Mouse (Mus musculus) liver, embryonic 14.5 days (tissue): ENCODE results near the gene Nrbf2. TPM values are rescaled to one million over a fixed set of nuclear protein-coding genes. Genes with fewer than 3 reads are reported as not detected.

Source experiments
- ATAC-seq: fragments of 200-750 bp; cut with Nextera tagmentation; 2 replicates; pipeline ENCODE4 v1.8.0; 2017; ENCODE audit warnings: moderate number of reproducible peaks, mild to moderate bottlenecking, moderate library complexity; ENCODE audit not compliant: insufficient read depth
- DNase-seq, 3 experiments: peaks; one replicate each; pipeline ENCODE4 v3.0.0-alpha.2; 2012 to 2013; ENCODE audit warnings: low read depth in 3 of 3, low spot score in 3 of 3
- H3K27ac ChIP-seq: fragments of 300-500 bp; sonication (generic); 2 replicates; pipeline ENCODE4 v1.5.1; 2014; ENCODE audit warnings: moderate library complexity, mild to moderate bottlenecking, control low read depth, inconsistent platforms
- H3K27me3 ChIP-seq: fragments of 300-500 bp; sonication (generic); 2 replicates; pipeline ENCODE4 v1.6.1; 2014; ENCODE audit warnings: mild to moderate bottlenecking, low read length, moderate library complexity; ENCODE audit not compliant: control insufficient read depth, insufficient read depth
- H3K36me3 ChIP-seq: fragments of 300-500 bp; sonication (generic); replicated peaks from 2 replicates; pipeline ENCODE4 v1.6.1; 2014; ENCODE audit warnings: low read depth; ENCODE audit not compliant: control insufficient read depth, insufficient read depth
- H3K4me1 ChIP-seq, 2 experiments: fragments of 200-500 bp in 1 of 2; fragments of 300-500 bp in 1 of 2; sonication (generic) in 1 of 2; replicated peaks; 2 replicates each; pipeline ENCODE4 v1.6.1; 2012 to 2014; ENCODE audit warnings: antibody characterized with exemption in 1 of 2, inconsistent platforms in 1 of 2, low read length in 1 of 2; ENCODE audit not compliant: control insufficient read depth in 2 of 2, insufficient read depth in 2 of 2
- H3K4me2 ChIP-seq: fragments of 300-500 bp; sonication (generic); 2 replicates; pipeline ENCODE4 v1.6.1; 2014; ENCODE audit warnings: low read depth, mild to moderate bottlenecking, control low read depth, moderate library complexity
- H3K4me3 ChIP-seq, 2 experiments: fragments of 200-500 bp in 1 of 2; fragments of 300-500 bp in 1 of 2; sonication (generic) in 1 of 2; 2 replicates each; pipeline ENCODE4 v1.5.1; 2012 to 2014; ENCODE audit warnings: low read depth in 2 of 2, low read length in 2 of 2, mild to moderate bottlenecking in 2 of 2, control low read depth in 1 of 2, inconsistent platforms in 1 of 2, moderate library complexity in 1 of 2; ENCODE audit not compliant: insufficient read depth in 1 of 2
- H3K9ac ChIP-seq: fragments of 300-500 bp; sonication (generic); replicated peaks from 2 replicates; pipeline ENCODE4 v1.6.1; 2014; ENCODE audit warnings: mild to moderate bottlenecking, control low read depth, moderate library complexity
- H3K9me3 ChIP-seq: fragments of 300-500 bp; sonication (generic); 2 replicates; pipeline ENCODE4 v1.6.1; 2016; ENCODE audit warnings: low read length, mixed read lengths; ENCODE audit not compliant: control insufficient read depth
- CTCF ChIP-seq: IDR thresholded peaks from 2 replicates; pipeline ENCODE4 v1.5.1; 2016; ENCODE audit warnings: antibody characterized with exemption, low read depth, control low read depth
- EP300 ChIP-seq: IDR thresholded peaks from 2 replicates; pipeline ENCODE4 v1.6.1; 2016; ENCODE audit warnings: antibody characterized with exemption, low read depth
- WGBS: fragments of 180-500 bp; shearing (Covaris S2); extraction: QIAGEN DNeasy Blood & Tissue Kit; methylation state at CpG from one replicate; pipeline ENCODE4 v1.1.7; 2014; ENCODE audit not compliant: insufficient replicate concordance; 5-methylcytosine and 5-hydroxymethylcytosine counted together
- polyA plus RNA-seq, 2 experiments: library from polyadenylated mRNA; depleted of rRNA in 1 of 2; stranded (reverse) in 1 of 2; unstranded in 1 of 2; fragments of >200 nt; fragmentation: Nextera tagmentation in 1 of 2; extraction: Ambion mirVana in 1 of 2; gene quantifications; 2 replicates each; pipeline versions ENCODE4 v1.2.1 to v1.2.3; 2012 to 2014

Gene Nrbf2
- polyA plus RNA-seq, 2 experiments = 5.5 to 15.0 TPM

DNA sequence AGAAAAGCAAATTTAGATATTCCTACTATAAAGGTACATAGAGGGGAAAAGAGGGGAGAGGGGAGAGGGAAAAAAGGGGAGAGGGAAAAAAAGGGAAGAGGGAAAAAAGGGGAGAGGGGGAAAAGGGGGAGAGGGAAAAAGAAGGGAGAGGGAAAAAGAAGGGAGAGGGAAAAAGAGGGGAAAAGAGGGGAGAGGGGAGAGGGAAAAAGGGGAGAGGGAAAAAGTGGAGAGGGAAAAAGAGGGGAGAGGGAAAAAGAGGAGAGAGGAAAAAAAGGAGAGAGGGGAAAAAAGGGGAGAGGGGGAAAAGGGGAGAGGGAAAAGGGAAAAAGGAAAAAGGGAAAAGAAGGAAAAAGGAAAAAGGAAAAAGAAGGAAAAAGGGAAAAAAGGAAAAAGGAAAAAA, 9.2 kb downstream of the Nrbf2 start:
- H3K4me3 ChIP-seq = no peak overlapping the region
- H3K27ac ChIP-seq = no peak overlapping the region
- no peak for TF ChIP-seq EP300
- H3K9ac ChIP-seq = no peak overlapping the region
- no peaks in the 10 kb centered on the region for H3K4me1 ChIP-seq
- no peak overlapping the region for H3K4me2 ChIP-seq
- peaks cover 6% of the 10 kb centered on the region for H3K36me3 ChIP-seq
- ATAC-seq = no peak
- H3K27me3 ChIP-seq = no peaks in the 10 kb centered on the region
- no peak for DNase-seq
- no peaks in the 10 kb centered on the region for H3K9me3 ChIP-seq

DNA sequence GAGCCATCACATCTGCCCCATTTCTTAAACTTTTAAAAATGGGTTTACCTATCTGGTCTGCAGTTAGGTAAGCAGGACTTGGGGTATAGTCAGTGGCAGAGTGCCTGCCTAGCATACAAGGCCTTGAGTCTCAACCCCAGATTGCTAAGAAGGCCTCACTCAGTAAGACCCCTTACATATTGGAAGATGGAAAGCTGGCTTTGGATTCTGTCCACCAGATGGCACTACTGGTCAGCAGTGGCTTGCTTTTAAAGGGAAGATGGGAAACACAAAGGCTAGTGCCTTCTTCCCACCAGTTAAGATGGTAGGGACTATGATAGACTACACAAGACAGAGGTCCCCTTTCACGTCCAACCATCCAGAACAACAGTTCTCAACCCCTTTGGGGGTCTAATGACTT, 20.3 kb downstream of the Nrbf2 start:
- Histone ChIP-seq H3K4me2 (no peak overlapping the region), H3K36me3 (peaks cover 7% of the 10 kb centered on the region; the same call in 1 of the 2 replicates), H3K27me3 (no peaks in the 10 kb centered on the region), H3K4me1 (no peaks in the 10 kb centered on the region), H3K27ac (no peak overlapping the region), H3K9ac (no peak overlapping the region), H3K4me3 (no peak overlapping the region), H3K9me3 (no peaks in the 10 kb centered on the region)
- peak; percentile 74 for TF ChIP-seq CTCF
- no peak for TF ChIP-seq EP300
- no peak for ATAC-seq
- 25% methylated on average over 1 of the region's 1 CpGs for WGBS
- DNase-seq = peak in 1 of 3 experiments; percentile 9

DNA sequence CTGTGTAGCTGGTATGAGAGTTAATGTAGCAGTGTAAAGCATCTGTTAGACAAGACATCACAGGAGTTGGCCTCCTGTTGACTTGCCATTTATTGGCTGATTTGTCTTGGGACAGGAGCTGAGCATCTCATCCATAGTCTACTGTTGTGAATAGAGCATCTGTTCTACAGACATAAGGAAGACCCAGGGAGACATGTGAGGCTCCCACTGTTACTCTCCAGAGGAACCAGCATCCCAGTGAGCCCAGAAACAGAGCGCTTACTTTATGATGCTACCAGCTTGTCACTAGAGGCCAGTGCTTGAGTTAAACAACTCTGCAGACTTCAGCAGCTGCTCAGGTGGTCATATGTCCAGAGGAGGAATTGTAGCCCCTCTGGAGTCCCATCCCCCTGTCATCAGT, 32.0 kb downstream of the Nrbf2 start:
- no peak overlapping the region for H3K9ac ChIP-seq
- WGBS = 74% methylated on average over 1 of the region's 1 CpGs
- no peaks in the 10 kb centered on the region for H3K27me3 ChIP-seq
- H3K36me3 ChIP-seq = peaks cover 9% of the 10 kb centered on the region
- H3K4me1 ChIP-seq = no peaks in the 10 kb centered on the region
- no peak overlapping the region for H3K4me2 ChIP-seq
- no peak overlapping the region for H3K4me3 ChIP-seq
- no peak for DNase-seq
- H3K27ac ChIP-seq = no peak overlapping the region
- no peak for ATAC-seq
- H3K9me3 ChIP-seq = no peaks in the 10 kb centered on the region
- TF ChIP-seq CTCF (no peak), EP300 (no peak)

DNA sequence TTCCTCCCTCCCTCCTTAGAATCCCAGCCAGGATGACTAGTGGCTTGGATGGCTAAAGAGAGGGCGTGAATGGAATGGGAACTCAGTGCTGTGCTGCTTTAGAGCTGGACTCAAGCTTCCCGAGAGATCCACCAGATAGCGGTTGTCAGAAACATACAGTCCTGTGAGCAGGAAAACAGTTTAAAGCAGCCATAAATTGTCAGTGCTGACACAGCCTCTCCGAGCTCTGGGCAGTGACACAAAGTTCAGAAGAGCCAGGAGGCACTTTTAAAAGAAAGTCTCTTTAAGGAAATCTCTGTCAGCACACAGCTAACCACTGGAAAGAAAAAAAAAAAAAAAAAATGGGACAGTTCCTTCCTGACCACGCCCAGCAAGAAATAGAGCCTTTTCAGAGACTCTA, 32.8 kb downstream of the Nrbf2 start:
- Histone ChIP-seq H3K9me3 (no peaks in the 10 kb centered on the region), H3K4me3 (no peak overlapping the region), H3K4me1 (no peaks in the 10 kb centered on the region), H3K36me3 (peaks cover 12% of the 10 kb centered on the region), H3K27ac (no peak overlapping the region), H3K27me3 (no peaks in the 10 kb centered on the region), H3K9ac (no peak overlapping the region), H3K4me2 (no peak overlapping the region)
- ATAC-seq (no peak), DNase-seq (no peak)
- TF ChIP-seq EP300 (no peak), CTCF (no peak)
- WGBS = 58% methylated on average over 5 of the region's 5 CpGs

DNA sequence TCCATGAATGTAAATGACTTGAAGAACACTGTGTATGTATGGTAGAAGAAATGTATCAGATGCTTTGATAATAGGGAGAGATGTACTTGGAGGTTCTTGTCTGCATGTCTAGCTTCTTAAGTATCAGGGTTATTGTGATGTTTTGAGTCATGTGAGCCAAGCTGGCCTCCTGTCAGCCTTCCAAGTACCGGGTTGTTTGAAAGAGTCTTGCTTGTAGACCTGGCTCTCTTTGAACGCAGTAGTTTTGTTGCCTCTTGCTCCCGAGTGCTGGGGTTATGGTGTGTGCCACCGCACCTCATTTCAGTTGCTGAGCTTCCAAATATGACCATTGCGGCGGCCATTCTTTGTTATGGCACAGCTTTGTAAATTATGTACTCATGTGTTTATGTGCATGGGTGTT, 34.3 kb downstream of the Nrbf2 start:
- no peak overlapping the region for H3K27ac ChIP-seq
- 91% methylated on average over 6 of the region's 6 CpGs for WGBS
- H3K4me3 ChIP-seq = no peak overlapping the region
- no peaks in the 10 kb centered on the region for H3K4me1 ChIP-seq
- TF ChIP-seq EP300 (no peak), CTCF (no peak)
- H3K36me3 ChIP-seq = peaks cover 17% of the 10 kb centered on the region
- DNase-seq (no peak), ATAC-seq (no peak)
- no peak overlapping the region for H3K9ac ChIP-seq
- H3K4me2 ChIP-seq = no peak overlapping the region
- H3K27me3 ChIP-seq = no peaks in the 10 kb centered on the region
- H3K9me3 ChIP-seq = no peaks in the 10 kb centered on the region

DNA sequence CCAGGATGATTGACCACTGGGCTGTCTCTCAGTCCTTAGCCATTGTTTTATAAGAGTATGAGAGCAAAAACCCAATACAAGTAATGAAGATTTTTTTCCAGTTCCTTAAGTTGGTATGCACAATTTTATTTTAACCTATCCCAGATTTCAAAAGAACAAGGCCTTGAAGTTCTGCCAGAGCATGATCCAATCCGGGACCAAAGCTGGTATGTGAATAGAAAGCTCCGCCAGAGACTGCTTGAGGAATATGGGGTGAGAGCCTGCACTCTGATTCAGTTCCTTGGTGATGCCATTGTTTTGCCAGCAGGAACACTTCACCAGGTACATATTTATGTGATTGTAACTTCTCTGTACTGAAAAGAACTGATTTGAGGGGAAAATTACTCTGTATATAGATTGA, 35.6 kb downstream of the Nrbf2 start:
- TF ChIP-seq CTCF (no peak), EP300 (no peak)
- Histone ChIP-seq H3K27me3 (no peaks in the 10 kb centered on the region), H3K9me3 (no peaks in the 10 kb centered on the region), H3K4me3 (no peak overlapping the region), H3K4me2 (no peak overlapping the region), H3K4me1 (no peaks in the 10 kb centered on the region), H3K9ac (no peak overlapping the region), H3K27ac (no peak overlapping the region), H3K36me3 (peaks cover 19% of the 10 kb centered on the region)
- 80% methylated on average over 2 of the region's 2 CpGs for WGBS
- ATAC-seq (no peak), DNase-seq (no peak)
